Mouse (Mus musculus) yolk sac, embryonic 10.5 days (tissue): ENCODE results near the gene Arid3b.
"Not testable (repeated sequence)": the region's sequence is repeated elsewhere in the genome, so short reads cannot be mapped to it uniquely, and the experiment has no call there.

ENCODE experiments used
- DNase-seq: peaks from one replicate; pipeline ENCODE4 v3.0.0-alpha.2; 2017; ENCODE audit warnings: low spot score

The Arid3b gene

DNA sequence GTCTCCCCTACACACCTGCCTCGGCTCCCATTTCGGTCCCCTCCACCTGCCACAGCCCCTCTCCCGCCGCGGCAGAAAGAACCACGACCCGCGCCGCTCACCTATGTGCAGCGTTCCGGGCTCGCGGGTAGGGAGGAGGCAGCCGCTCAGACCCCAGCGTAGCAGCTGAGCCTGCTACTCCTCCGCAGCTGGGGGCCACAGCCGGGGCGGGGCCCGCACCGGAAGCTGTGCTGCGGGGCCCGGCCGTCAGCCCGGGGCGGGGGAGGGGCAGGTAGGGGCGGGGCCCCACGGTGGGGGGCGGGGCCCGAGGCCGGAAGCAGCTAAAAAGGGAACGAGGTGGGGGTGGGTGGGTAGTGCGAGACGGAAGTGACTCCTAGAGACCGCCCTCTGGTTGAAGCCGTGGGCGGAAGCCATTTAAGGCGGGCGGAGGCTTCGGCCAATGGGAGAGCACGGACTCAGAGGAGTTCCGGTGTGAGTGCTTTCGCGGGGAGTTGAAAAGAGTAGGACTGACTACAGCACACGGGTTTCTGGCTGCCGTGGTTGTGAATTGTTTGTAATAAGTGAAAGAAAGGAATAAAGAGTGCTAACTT is at the start of gene Arid3b:
Arid3b (minus strand) TSS at position 213 of the 590 bp plus-strand sequence.
- DNase-seq = peak; percentile 97

DNA sequence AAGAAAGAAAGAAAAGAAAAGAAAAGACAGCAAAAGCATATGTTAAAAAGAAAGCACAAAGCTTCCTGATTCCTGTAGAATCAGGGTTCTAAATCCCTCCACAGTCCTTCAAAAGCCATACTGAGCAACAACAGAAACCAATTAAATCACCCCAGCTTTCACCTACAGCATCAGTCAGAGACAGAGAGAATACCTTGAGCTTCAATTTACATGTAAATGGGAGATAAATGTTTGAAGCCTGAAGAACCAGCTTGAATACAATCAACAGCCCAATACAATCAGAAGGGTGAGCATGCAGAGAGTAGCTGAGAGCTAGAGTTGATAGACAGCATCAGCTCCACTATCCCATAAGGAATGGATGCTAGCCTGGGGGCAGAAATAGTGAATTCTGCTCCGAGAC is 46.8 kb upstream of the Arid3b start:
- no peak for DNase-seq

DNA sequence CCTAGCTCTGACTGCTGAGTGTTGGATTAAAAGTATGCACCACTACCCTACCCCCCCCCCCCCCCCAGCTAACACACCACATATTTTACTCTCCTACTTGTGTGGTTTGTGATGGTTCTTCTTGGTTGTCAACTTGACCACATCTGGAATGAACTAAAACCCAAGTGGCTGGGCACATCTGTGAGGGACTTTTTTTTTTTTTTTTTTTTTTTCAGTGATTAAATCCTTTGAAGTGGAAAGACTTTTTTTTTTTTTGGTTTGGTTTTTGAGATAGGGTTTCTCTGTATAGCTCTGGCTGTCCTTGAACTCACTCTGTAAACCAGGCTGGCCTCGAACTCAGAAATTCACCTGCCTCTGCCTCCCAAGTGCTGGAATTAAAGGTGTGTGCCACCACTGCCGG is 45.2 kb upstream of the Arid3b start:
- DNase-seq = not testable (repeated sequence)

DNA sequence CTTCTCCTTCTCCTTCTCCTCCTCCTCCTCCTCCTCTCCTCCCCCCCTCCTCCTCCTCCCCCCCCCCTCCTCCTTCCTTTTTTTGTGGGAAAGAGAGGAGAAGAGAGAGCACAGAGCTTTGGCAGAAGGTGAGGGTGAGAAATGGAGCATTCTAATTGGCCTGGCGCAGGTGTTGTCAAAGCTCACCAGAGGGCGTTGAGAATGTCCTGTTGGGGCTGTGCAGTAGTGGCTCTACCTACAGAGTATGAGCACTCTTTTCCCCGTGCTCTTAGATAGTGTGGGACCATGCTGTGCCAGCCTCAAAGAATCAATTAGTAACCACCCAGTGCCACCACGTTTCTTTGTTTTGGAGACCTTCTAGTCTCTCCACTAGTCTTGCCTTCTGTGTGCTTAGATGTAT is 43.7 kb upstream of the Arid3b start:
- DNase-seq = no peak

DNA sequence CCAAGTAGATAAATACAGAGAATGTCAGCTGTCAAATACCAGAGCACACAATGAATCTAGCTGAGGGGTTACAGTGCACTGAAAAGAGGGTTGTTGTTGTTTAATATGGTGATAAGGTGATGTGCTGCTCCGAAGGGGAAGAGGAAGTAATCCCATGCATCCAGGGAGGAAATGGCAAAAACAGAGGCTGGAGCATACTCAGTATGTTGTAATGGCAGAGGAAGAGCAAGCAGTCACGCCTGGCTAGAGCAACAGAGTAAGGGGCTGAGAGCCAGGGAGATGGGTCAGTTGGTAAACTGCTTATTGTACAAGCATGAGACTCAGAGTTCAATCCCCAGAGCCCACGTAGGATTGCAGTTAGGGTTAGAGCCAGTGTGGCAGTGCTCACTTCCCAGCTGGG is 42.6 kb upstream of the Arid3b start:
- no peak for DNase-seq

DNA sequence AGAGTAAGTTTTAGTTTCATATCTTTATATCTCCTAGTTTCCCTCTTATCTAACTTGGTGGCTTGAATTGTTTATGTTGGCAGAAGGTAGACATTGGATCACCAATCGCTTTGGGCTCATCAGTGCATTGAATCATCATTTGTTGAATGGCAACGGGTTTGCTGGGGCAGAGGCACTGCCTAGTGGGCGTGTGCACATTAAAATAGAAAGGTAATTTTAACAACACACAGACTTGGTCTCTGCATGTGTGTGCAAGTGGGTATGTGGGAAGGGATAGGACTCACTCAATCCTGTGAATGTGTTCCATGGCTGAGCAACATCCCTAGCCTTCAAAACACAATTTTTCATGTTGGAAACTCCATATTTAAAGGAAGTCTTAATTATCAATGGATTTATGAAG is 38.4 kb upstream of the Arid3b start:
- DNase-seq = no peak

DNA sequence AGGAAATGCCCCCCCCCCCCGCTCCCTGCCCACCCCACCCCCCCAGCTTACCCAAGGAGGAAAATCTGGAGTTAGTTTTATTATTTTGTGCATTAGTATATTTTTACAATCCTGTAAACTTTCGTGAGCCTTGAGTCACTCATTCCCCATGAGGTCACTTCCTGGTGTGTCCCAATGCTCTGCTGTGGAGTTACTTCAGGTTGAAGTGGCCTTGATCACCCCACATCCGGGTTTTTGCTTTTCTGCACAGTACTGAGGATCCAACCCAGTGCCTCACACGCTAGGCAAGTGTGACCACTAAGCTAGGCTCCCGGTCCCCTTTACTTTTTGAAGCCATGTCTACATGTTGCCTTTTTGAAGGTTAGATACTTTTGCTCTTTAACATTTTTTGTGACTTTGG is 37.5 kb upstream of the Arid3b start:
- DNase-seq = no peak

DNA sequence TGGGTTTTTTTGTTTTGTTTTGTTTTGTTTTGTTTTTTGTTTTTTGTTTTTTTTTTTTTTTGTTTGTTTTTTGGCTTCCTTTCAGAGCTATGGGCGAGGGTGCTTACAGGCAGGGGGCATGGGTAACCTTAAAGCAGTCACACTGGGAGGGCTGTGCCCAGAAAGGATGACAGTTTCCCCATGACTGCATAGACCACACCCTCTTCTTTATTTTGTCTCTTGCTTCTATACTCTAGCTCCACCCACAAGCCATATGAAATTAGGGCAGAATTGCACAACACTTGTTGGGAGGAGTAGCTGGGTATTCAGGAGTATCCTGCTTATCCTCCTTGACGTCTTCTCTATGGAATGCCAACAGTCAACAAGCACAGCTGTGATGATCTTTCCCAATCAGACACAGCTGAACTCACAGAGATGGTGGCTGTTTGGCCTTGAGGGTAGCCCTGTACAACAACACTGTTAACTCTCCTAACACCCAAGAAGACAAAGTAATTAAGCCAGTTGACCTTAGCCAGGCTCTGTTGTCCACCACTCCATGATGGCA is 33.8 kb upstream of the Arid3b start:
- no peak for DNase-seq

DNA sequence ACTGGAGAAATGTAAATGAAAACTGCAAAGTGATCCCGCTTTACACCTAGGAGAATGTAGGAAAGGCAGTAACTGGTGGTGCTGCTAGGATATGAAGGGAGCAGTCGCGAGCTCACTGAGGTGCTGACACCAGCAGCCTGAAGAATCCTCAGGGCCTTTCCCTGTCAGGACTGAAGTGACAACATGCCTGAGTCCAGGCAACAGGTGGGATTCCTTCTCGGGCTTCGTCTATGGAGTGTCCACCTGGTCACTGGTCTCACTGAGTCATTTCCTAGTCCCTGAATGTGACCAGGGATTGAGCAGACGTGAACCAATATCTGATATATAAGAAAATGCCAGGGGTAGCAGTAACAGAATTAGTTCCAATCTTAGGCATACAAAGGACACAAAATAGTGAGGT is 32.2 kb upstream of the Arid3b start:
- no peak for DNase-seq

DNA sequence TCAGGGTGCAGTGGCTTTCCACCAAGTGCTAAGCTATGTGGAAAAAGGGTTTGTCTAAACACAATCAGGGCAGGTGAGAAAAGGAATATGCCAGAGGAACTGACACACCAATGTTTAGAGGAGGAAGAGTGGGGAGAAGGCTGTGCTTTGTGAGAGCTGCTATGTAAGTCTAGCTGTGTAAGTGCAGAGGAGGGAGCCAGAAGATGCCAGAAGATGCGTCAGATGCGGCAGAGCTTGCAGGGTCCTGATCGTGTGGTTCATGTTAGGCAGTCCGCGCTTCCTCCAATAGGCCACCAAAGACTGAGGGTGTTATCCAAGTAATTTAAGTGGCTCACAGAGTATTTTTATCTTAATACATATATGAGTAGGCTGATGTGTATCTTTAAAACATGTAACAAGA is 31.3 kb upstream of the Arid3b start:
- DNase-seq = no peak

DNA sequence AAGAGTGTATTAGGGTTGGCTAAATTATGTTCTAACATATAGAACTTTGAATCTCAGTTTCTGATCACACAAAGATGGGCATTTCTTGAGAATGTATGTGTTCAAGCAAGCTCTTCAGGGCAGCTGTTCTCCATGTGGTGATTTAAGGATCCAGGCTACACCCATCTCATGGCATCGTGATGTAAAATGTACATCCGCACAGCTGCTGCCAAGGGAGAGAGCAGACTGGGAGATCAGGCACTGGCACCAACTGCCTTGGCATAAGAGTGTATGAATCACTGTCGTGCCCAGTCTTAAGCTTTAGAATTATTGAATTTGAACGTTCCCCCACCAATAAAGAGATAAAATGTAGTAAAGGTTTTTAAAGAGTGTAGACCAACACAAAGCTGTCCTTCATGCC is 30.6 kb upstream of the Arid3b start:
- DNase-seq = no peak

DNA sequence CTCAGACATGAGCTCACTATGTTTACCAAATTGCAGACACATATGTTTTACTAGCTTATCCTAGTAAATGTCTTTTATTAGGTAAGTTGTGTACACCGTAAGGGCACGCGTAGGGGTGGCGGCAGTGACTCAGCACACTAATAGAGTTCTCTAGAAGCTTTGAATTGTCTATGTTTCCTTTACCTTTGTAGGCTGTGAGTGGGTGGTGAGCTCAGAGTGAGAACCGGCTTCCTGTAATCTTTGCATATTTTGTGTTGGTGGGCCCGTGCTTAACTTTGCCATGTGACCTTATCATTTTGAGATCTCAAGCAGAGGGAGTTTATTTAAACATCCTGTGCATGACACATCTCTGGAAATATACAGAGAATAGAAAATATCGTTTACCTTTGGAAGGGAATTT is 29.9 kb upstream of the Arid3b start:
- DNase-seq = no peak

DNA sequence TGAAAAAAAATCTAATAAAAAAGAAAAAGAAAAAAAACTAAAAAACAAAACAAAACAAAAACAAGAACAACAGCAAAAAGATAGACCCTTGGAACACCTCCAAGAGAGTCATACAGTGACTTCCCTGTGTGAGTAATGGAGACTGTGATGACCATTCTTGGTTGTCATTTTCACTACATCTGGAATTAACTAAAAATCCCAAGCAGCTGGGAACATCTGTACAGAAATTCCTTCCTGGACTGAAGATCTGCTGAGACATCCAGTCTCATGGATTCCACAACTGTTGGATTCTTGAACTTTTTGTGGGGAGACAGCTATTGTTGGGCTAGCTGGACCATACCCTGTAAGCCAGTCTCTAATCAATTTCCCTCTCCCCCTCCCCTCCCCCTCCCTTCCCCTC is 27.7 kb upstream of the Arid3b start:
- no peak for DNase-seq

DNA sequence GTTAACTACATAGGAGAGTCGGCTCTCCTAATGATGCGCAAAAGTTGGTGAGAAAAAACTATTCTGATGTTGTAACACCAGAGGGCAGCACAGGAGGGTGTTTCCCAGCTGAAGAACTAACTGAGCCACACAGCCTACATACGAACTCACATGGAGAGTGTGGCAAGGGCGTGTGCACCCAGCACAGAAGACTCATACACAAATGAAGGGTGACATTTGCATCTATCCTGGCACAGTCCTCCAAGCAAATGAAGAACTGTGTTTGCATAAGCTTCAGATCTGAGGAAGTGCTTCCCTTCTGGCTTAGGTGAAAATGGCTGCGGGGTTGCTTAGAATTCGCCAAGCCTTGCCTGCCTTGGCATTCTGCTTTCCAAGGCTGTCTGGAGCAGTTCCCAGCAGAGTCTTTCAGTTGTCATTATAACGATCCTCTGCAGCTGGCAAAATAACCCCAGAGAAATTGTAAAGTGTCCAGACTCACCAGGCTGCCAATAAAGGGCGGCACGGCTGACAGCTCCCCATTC is 25.4 kb upstream of the Arid3b start:
- DNase-seq = peak; percentile 29

DNA sequence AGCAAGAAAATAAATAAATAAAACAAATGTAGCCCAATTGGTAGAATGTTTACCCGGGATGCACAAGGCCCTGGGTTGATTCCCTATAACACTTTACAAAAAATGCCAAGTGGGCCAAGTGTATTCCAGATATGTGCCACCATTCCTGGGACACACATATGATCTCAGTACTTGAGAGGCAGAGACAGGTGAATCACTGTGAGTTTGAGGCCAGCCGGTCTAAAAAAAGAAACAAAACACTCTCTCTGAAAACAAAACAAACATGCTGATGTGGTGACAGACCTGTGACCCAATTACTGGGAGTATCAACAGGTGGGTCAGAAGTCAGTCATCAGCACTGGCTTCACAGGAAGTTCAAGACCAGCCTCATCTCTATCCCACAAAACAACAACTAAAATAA is 19.9 kb upstream of the Arid3b start:
- no peak for DNase-seq

DNA sequence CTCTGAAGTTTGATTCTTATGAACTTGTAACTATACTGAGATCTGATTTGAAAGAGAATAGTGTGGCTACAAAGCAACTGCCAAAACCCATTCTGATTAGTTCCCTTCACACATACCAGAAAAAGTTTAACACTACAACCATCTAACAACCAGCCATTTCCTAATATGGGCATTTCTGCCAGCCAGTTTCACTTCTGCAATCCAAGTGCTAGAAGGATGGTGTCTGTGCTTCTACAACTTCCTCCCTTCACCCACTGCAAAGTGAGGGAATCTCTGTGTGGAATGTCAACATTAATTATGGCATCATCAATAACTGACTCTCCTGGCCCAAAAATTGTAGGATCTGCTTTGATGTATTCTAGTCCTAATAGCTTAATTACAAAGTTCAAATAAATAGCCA is 17.7 kb upstream of the Arid3b start:
- no peak for DNase-seq

DNA sequence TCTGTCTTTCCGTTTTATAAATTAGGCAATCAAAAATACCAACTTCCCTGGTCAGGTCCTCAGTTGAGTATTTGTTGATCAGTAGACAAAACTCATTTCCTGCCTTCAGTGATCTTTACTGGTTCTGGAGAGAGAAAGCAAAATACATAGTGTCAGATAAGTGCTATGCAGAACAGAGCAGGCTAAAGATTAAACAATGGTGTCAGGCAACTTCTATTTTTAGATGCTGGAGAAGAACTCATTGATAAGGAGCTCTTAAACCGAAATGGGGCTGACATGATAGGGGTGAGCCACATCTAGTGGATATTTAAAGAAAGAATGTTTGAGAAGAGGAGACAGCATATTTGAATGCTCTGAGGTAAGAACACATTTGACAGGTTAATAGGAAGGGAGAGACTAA is 2.4 kb upstream of the Arid3b start:
- no peak for DNase-seq

DNA sequence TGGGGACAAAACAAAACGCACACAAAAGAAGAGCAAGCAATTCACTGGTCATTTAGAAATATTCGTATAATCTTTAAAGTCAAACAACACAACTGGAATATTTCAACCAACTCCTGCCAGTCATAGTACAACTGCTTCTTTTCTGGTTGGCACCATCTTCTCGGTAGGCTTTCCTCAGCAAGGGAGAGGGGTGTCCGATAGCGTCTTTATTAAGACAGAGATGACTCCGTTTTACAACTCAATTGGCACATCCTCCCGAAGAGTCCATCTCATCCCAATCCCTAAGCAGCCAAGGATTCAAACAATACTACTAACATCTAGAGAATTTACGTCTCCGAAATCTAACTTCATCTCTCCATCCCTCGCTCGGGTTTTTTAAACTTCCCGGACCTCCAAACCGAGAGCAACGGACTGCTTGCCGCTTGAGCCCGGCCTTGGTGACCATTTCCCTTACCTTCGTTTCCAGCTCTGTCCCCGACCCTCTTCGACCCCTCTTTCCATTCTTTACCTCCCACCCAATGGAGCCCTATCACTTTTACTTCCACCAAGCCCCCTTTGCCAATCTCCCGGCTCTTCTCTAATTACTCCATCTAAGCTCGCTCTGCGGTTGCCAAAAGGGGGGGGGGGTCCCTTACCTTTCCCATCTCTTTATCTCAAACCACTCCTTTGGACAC is 615 bp downstream of the Arid3b start:
- no peak for DNase-seq

DNA sequence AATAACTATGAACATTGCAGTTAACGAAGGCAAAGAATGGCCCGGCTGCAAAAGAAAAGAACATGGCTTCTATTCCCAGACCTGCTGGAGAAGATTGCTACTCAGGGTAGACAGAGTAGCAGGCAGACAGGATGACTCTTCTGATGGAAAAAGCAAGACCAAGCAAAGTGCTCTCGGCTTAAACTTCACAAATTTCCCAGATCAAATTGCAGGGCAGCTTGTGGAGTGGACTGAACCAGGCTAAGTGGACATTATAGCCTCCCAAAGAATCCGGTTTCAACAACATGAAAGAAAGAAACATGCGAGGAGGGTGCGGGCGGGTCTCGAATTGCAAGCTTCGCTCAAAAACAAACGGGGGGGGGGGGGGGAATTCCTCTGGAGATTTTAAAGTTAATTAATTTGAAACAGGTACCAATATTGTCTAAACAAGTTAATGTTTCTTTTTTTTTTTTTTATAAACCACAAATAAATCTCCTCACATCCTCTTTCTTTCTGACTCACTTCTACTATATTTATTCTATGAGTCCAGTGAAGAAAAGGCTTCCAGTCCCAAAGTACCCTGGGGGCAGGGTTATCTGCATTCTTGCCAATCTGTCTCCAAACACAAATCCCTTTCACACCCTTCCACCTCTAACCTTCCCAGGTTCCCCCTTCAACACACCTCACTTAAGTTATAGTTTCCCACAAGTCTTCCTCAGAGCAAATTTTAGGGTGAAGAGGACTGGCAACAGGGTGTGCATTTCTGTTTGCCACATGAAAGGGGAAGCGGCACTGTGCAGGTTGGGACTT is 1.8 kb downstream of the Arid3b start:
- no peak for DNase-seq

DNA sequence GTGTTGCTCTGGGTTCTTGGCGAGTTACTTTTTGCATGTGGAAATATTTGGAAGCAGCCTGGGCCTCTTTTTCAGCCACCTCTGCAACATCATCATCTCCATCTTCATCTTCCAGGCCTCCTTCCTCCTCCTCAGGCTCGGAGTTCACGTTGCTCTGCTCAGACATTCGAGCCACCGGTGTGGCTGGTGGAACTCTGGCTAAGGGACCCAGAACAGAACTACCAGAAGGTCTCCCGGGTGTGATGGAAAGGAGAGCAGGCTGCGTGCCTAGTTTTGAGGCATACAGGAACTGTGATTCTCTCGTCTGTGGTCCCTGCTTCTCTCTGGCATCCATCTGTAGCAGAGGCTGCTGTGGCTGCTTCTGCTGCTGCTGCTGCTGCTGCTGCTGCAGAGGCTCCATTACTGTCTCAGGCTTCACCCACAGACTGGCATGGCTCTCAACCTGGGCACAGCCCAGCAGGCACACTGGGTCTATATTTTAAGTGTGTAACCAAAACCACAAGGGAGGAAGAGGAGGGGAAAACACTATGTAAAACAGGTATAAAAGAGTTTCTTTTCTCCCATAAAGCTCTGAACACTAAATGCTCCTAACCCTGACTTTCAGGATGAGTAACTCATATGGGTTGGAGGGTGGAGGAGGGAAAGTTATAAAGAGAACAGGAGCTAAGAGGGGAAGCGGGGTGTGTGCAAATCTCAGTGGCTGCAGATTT is 2.7 kb downstream of the Arid3b start:
- DNase-seq = no peak

DNA sequence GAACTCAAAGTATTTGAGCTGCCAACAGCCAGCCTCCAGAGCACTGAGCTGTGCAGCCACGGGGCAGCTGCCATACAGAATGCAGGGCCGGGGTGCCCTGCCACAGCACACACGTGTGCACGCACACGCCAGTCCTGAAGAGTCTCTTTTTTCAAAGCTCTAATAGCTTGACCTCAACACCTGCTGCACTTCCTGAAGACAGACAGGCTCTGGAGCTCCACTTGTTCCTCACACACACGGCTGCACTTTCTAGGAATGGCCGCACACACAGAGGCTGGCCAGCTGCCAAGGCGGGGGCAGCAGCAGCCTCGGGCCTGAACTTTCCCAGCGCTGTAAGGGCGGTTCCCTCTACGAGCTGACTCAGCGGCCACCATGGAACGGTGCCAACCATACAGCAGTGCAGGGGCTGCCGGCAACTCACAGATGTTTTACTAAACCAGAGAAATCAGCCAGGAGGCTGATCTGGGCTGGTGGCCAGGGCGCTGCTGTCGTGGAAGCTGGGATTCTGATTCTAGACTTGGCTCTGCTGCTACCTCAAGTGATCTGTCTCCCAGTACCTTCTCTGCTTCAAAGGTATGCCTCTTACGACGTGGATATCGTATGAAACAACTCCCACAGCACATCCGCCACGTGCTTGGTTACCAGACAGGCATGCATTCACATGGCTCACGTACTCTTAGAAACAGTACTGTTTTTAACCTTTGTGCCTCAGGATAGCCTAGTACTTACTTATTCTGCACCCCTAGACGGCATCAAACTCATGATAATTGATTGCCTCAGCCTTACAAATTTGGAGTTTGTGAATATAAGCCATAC is 5.1 kb downstream of the Arid3b start:
- peak; percentile 91 for DNase-seq
